Mouse (Mus musculus) frontal cortex, postnatal 10 days (tissue): ENCODE measurements around the gene Srrm1.

Experiments used
- DNase-seq, 2 experiments: peaks; one replicate each; pipeline ENCODE4 v3.0.0; 2022; ENCODE audit warnings: low spot score in 2 of 2, mixed read lengths in 1 of 2

Gene Srrm1

DNA sequence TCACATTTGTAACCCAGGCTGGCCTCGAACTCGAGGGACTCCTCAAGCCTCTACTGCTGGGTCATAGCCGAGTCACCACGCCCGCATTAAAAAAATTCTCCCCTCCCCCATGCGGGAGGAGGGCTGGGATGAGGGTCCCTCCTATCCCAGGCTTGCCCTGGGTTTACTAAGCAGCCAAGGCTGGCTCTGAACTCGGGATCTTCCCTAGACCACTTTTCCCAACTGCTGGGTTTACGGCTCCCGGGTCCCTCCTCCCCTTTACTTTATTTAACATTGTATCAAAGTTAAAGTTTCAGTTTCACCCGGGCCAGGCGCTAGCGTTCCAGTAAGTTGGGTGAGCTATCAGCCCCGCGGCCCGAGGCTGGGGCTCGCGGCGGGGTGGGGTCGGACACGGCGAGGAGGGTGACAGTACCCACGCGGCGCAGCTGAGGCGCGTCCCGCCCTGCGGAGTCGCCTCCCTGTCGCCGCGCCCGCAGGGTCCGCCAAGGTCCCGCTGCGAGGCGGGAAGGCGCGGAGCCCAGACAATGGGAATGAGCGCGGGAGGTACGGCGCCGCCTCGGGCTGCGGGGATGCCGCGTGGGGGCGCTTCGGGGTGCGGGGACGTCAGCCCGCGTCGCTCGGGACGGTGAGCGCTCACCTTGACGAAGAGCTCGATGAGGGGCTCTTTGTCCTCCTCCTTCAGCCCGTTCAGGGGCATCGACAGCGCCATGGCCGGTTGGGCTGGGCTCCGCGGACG, 81.1 kb downstream of the Srrm1 start:
- DNase-seq, result no peak

DNA sequence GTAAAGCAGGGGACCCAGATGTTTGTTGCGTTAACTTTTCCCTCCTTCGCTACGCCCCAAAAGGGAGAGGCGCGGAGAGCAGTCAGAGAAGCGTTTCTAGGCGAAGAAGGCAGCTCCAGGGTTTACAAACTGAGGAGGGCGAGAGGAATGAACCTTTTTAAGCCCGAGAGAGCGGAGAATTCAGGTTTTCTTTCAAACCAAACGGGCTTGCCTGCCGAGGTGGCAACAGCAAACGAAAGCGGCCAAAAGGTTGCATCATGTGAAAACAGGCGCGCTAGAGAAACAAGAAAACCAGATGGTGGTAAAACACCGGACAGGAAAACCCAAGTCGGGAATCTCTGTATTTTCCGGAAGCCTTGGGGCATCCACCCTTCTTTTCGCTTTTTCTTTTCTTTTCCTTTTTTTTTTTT, 81.7 kb downstream of the Srrm1 start:
- DNase-seq, result no peak
